8 mouse cellular contexts compared by ENCODE assay signal in genomic region chr19:6275740-6276389, GRCm38 (mm10). TPM values are rescaled to one million over a fixed set of nuclear protein-coding genes. Genes with fewer than 3 reads are reported as not detected.
DNase-seq lines count a peak whose midpoint lies in the region; ATAC-seq and TF ChIP-seq lines count a peak whose summit lies in the region.

No protein-coding gene starts in this region.

- 0 out of 2 replicates have a peak, but pooled peaks have one; percentile 0 for ATAC-seq in heart, embryonic 15.5 days (replicated peaks; ENCODE audit: insufficient number of reproducible peaks, insufficient read depth, low FRiP score, low read depth)
- peak; percentile 4; the same call in 1 of the 2 replicates for ATAC-seq in liver, postnatal 0 days
- peak; percentile 27 for ATAC-seq in neutrophil, adult 5-6 weeks (ENCODE audit: extremely low read depth, insufficient number of reproducible peaks, low FRiP score, poor library complexity, severe bottlenecking)

- no peak for TF ChIP-seq EP300 in liver, postnatal 0 days (IDR thresholded peaks at IDR 0.05; ENCODE audit: low read depth)

- H3K9me3 ChIP-seq in heart, embryonic 15.5 days (replicated peaks), result no peaks in the 10 kb centered on the region
- H3K9me3 ChIP-seq in liver, postnatal 0 days (ENCODE audit: low read length), result no peaks in the 10 kb centered on the region

- H3K9ac ChIP-seq in heart, embryonic 15.5 days, result peak overlapping the region; percentile 66
- peak overlapping the region; percentile 59 for H3K9ac ChIP-seq in liver, postnatal 0 days (replicated peaks)

- peak overlapping the region; percentile 75 for H3K4me3 ChIP-seq in heart, embryonic 15.5 days
- H3K4me3 ChIP-seq in liver, postnatal 0 days (ENCODE audit: low read depth, low read length), result peak overlapping the region; percentile 67

- peak; percentile 62 for DNase-seq in heart, adult 8-10 months (ENCODE audit: low spot score)
- no peak for DNase-seq in heart, postnatal 10 days
- peak; percentile 42 for DNase-seq in R1 (ENCODE audit: low read depth, low spot score)
- DNase-seq in liver, postnatal 0 days, result peak; percentile 59
- no peak for DNase-seq in adrenal gland, postnatal 14 days
- no peak for DNase-seq in layer of hippocampus, adult 9-11 months

- intact Hi-C loops in heart, postnatal 10 days (cut with DNase I), result no loop called here

- peak overlapping the region; percentile 98 for H3K4me2 ChIP-seq in heart, embryonic 15.5 days
- peak overlapping the region; percentile 91 for H3K4me2 ChIP-seq in liver, postnatal 0 days (ENCODE audit: low read depth, low read length)

- H3K27me3 ChIP-seq in heart, embryonic 15.5 days, result no peaks in the 10 kb centered on the region
- no peaks in the 10 kb centered on the region for H3K27me3 ChIP-seq in liver, postnatal 0 days (ENCODE audit: insufficient read depth, low read length)

- peaks cover 6% of the 10 kb centered on the region; the same call in 1 of the 2 replicates for H3K36me3 ChIP-seq in heart, embryonic 15.5 days
- H3K36me3 ChIP-seq in liver, postnatal 0 days (replicated peaks; ENCODE audit: insufficient read depth, low read length), result peaks cover 15% of the 10 kb centered on the region

- peak overlapping the region; percentile 79 for H3K27ac ChIP-seq in heart, embryonic 15.5 days
- H3K27ac ChIP-seq in liver, postnatal 0 days (ENCODE audit: low read depth), result peak overlapping the region; percentile 92

- WGBS in heart, embryonic 15.5 days, result 9% methylated on average over 15 of the region's 15 CpGs
- WGBS in liver, postnatal 0 days (ENCODE audit: insufficient replicate concordance), result 6% methylated on average over 15 of the region's 15 CpGs

- H3K4me1 ChIP-seq in heart, embryonic 15.5 days (replicated peaks), result peaks cover 54% of the 10 kb centered on the region
- peaks cover 68% of the 10 kb centered on the region for H3K4me1 ChIP-seq in liver, postnatal 0 days (ENCODE audit: insufficient read depth)

- peak; percentile 30 for TF ChIP-seq CTCF in liver, postnatal 0 days (IDR thresholded peaks at IDR 0.05; ENCODE audit: low read depth)

RNA-seq across cellular contexts. Expression of gene Ehd1, which starts 0.7 kb away (rescaled TPM):
- 10 to 100 TPM; 88.7 to 99.1 (median 92.3) TPM for total RNA-seq in heart, adult 8-10 months (2022)
- total RNA-seq in heart, postnatal 10 days (2021), result 100 to 1,000 TPM; 129 to 181 TPM
- polyA plus RNA-seq in heart, embryonic 15.5 days (2015; fragmentation: Nextera tagmentation; extraction: Ambion mirVana), result 54.1 and 66.8 TPM in 2 replicates
- polyA plus RNA-seq in liver, postnatal 0 days (2015; fragmentation: Nextera tagmentation; extraction: Ambion mirVana), result 36.4 and 36.9 TPM in 2 replicates
- total RNA-seq in neutrophil, adult 5-6 weeks (2017), result 126 and 148 TPM in 2 replicates
- 116 and 118 TPM in 2 replicates for total RNA-seq in adrenal gland, postnatal 14 days (2021)

RNA-seq across cellular contexts. Expression of gene Cdc42bpg, which starts 30.4 kb away (rescaled TPM):
- total RNA-seq in heart, adult 8-10 months (2022), result 10 to 100 TPM; 14.7 to 17.1 (median 15.4) TPM
- total RNA-seq in heart, postnatal 10 days (2021), result 1 to 10 TPM; 9.6 to 9.9 TPM
- 0.30 and 0.60 TPM in 2 replicates for polyA plus RNA-seq in heart, embryonic 15.5 days (2015; fragmentation: Nextera tagmentation; extraction: Ambion mirVana)
- polyA plus RNA-seq in liver, postnatal 0 days (2015; fragmentation: Nextera tagmentation; extraction: Ambion mirVana), result 0.27 and 0.35 TPM in 2 replicates
- 4.4 and 10.9 TPM in 2 replicates for total RNA-seq in neutrophil, adult 5-6 weeks (2017)
- total RNA-seq in adrenal gland, postnatal 14 days (2021), result 9.9 and 11.5 TPM in 2 replicates

RNA-seq across cellular contexts. Expression of gene Atg2a, which starts 34.4 kb away (rescaled TPM):
- 10 to 100 TPM; 22.3 to 28.0 (median 25.8) TPM for total RNA-seq in heart, adult 8-10 months (2022)
- 10 to 100 TPM; 17.7 to 19.0 TPM for total RNA-seq in heart, postnatal 10 days (2021)
- 6.7 and 10.0 TPM in 2 replicates for polyA plus RNA-seq in heart, embryonic 15.5 days (2015; fragmentation: Nextera tagmentation; extraction: Ambion mirVana)
- polyA plus RNA-seq in liver, postnatal 0 days (2015; fragmentation: Nextera tagmentation; extraction: Ambion mirVana), result 3.4 and 3.8 TPM in 2 replicates
- 43.0 and 49.3 TPM in 2 replicates for total RNA-seq in neutrophil, adult 5-6 weeks (2017)
- 27.5 and 30.6 TPM in 2 replicates for total RNA-seq in adrenal gland, postnatal 14 days (2021)

RNA-seq across cellular contexts. Expression of gene Ppp2r5b, which starts 40.2 kb away (rescaled TPM):
- total RNA-seq in heart, adult 8-10 months (2022), result 10 to 100 TPM; 32.9 to 35.9 (median 34.4) TPM
- total RNA-seq in heart, postnatal 10 days (2021), result 10 to 100 TPM; 30.7 to 31.7 TPM
- 21.4 and 28.1 TPM in 2 replicates for polyA plus RNA-seq in heart, embryonic 15.5 days (2015; fragmentation: Nextera tagmentation; extraction: Ambion mirVana)
- 3.2 and 3.8 TPM in 2 replicates for polyA plus RNA-seq in liver, postnatal 0 days (2015; fragmentation: Nextera tagmentation; extraction: Ambion mirVana)
- total RNA-seq in neutrophil, adult 5-6 weeks (2017), result 21.8 and 22.1 TPM in 2 replicates
- total RNA-seq in adrenal gland, postnatal 14 days (2021), result 64.8 and 67.0 TPM in 2 replicates

RNA-seq across cellular contexts. Expression of gene Gpha2, which starts 49.7 kb away (rescaled TPM):
- not detected for total RNA-seq in heart, adult 8-10 months (2022)
- not detected for total RNA-seq in heart, postnatal 10 days (2021)
- polyA plus RNA-seq in heart, embryonic 15.5 days (2015; fragmentation: Nextera tagmentation; extraction: Ambion mirVana), result 0.57 TPM in 1 of 2 replicates, not detected in the other
- polyA plus RNA-seq in liver, postnatal 0 days (2015; fragmentation: Nextera tagmentation; extraction: Ambion mirVana), result not detected in 2 replicates
- total RNA-seq in neutrophil, adult 5-6 weeks (2017), result not detected in 2 replicates
- total RNA-seq in adrenal gland, postnatal 14 days (2021), result 19.6 and 20.2 TPM in 2 replicates

Comparison
In these comparisons a context has a peak if more than half of its experiments do, and no peak if none do; other contexts are left out.
1. DNase-seq: peak in heart, adult 8-10 months (single experiment), R1 (single experiment) and liver, postnatal 0 days (single experiment); none in heart, postnatal 10 days (0 of 2), adrenal gland, postnatal 14 days (single experiment) and layer of hippocampus, adult 9-11 months (single experiment).
2. Peak in every context shown above with its lines, with median percentiles within 50 percentile points of each other: ATAC-seq.